Mouse (Mus musculus): ENCODE data around the gene Gm20388. TPM values are rescaled to one million over a fixed set of nuclear protein-coding genes. Genes with fewer than 3 reads are reported as not detected.

The Gm20388 gene
- polyA plus RNA-seq, 1 experiment from 2014 or later: 47.1 TPM

GRCm38 (mm10) chr8:122830349-122831061 lies 2919.9 kb downstream of the Gm20388 start:
- H3K36me3 ChIP-seq (ENCODE audit: inconsistent target): no peaks in the 10 kb centered on the region
- H3K79me2 ChIP-seq (ENCODE audit: inconsistent target): no peaks in the 10 kb centered on the region
- 37% methylated on average over 7 of the region's 8 CpGs for WGBS (ENCODE audit: missing documents)
- H3K4me3 ChIP-seq (ENCODE audit: inconsistent target): no peak overlapping the region
- no peak overlapping the region for H3K27ac ChIP-seq

GRCm38 (mm10) chr8:122834416-122834815 lies 2923.8 kb downstream of the Gm20388 start:
- H3K79me2 ChIP-seq (ENCODE audit: inconsistent target): no peaks in the 10 kb centered on the region
- H3K4me3 ChIP-seq (ENCODE audit: inconsistent target): no peak overlapping the region
- 85% methylated on average over 8 of the region's 8 CpGs for WGBS (ENCODE audit: missing documents)
- H3K36me3 ChIP-seq (ENCODE audit: inconsistent target): no peaks in the 10 kb centered on the region
- no peak overlapping the region for H3K27ac ChIP-seq

GRCm38 (mm10) chr8:122834971-122835370 lies 2924.3 kb downstream of the Gm20388 start:
- H3K79me2 ChIP-seq (ENCODE audit: inconsistent target): no peaks in the 10 kb centered on the region
- H3K4me3 ChIP-seq (ENCODE audit: inconsistent target): no peak overlapping the region
- no peak overlapping the region for H3K27ac ChIP-seq
- H3K36me3 ChIP-seq (ENCODE audit: inconsistent target): no peaks in the 10 kb centered on the region
- WGBS (ENCODE audit: missing documents): 14% methylated on average over 8 of the region's 8 CpGs

- Histone ChIP-seq H3K27ac (no peak overlapping the region), H3K36me3 (ENCODE audit: inconsistent target) (no peaks in the 10 kb centered on the region), H3K4me3 (ENCODE audit: inconsistent target) (no peak overlapping the region), H3K79me2 (ENCODE audit: inconsistent target) (no peaks in the 10 kb centered on the region)
- WGBS (ENCODE audit: missing documents): 90% methylated on average over 12 of the region's 12 CpGs
These were observed 2925.6 kb downstream of the Gm20388 start for GRCm38 (mm10) chr8:122836199-122836598.

GRCm38 (mm10) chr8:122836696-122837095 lies 2926.1 kb downstream of the Gm20388 start:
- Histone ChIP-seq H3K36me3 (ENCODE audit: inconsistent target) (no peaks in the 10 kb centered on the region), H3K4me3 (ENCODE audit: inconsistent target) (no peak overlapping the region), H3K79me2 (ENCODE audit: inconsistent target) (no peaks in the 10 kb centered on the region), H3K27ac (no peak overlapping the region)
- 94% methylated on average over 13 of the region's 13 CpGs for WGBS (ENCODE audit: missing documents)

GRCm38 (mm10) chr8:122844161-122844560 lies 2933.5 kb downstream of the Gm20388 start:
- no peaks in the 10 kb centered on the region for H3K79me2 ChIP-seq (ENCODE audit: inconsistent target)
- no peak overlapping the region for H3K4me3 ChIP-seq (ENCODE audit: inconsistent target)
- H3K36me3 ChIP-seq (ENCODE audit: inconsistent target): no peaks in the 10 kb centered on the region
- 53% methylated on average over 3 of the region's 3 CpGs for WGBS (ENCODE audit: missing documents)
- H3K27ac ChIP-seq: no peak overlapping the region

- WGBS (ENCODE audit: missing documents): 78% methylated on average over 4 of the region's 4 CpGs
- H3K36me3 ChIP-seq (ENCODE audit: inconsistent target): no peaks in the 10 kb centered on the region
These were observed 2935.0 kb downstream of the Gm20388 start for GRCm38 (mm10) chr8:122845662-122846061.

GRCm38 (mm10) chr8:122847829-122848561 lies 2937.4 kb downstream of the Gm20388 start, which contains the start of gene Cdh15:
TSS of gene Cdh15 (plus strand) at chr8:122847966.
- no peak within 1 kb of the TSS for H3K4me3 ChIP-seq (ENCODE audit: inconsistent target)
- WGBS (ENCODE audit: missing documents): 37% methylated on average over 18 of the region's 18 CpGs
- H3K27ac ChIP-seq: no peak within 1 kb of the TSS
- no peaks in the 10 kb centered on the region for H3K36me3 ChIP-seq (ENCODE audit: inconsistent target)
- no peaks in the 10 kb centered on the region for H3K79me2 ChIP-seq (ENCODE audit: inconsistent target)

More at GRCm38 (mm10) chr8:122845662-122846061, 2935.0 kb downstream of the Gm20388 start:
- no peak overlapping the region for H3K27ac ChIP-seq
- no peak overlapping the region for H3K4me3 ChIP-seq (ENCODE audit: inconsistent target)
- H3K79me2 ChIP-seq (ENCODE audit: inconsistent target): no peaks in the 10 kb centered on the region

- WGBS (ENCODE audit: missing documents): 97% methylated on average over 7 of the region's 11 CpGs
- Histone ChIP-seq H3K79me2 (ENCODE audit: inconsistent target) (no peaks in the 10 kb centered on the region), H3K36me3 (ENCODE audit: inconsistent target) (no peaks in the 10 kb centered on the region), H3K4me3 (ENCODE audit: inconsistent target) (no peak overlapping the region), H3K27ac (no peak overlapping the region)
These were observed 2938.7 kb downstream of the Gm20388 start for GRCm38 (mm10) chr8:122849152-122849910.

GRCm38 (mm10) chr8:122850641-122851240 lies 2940.1 kb downstream of the Gm20388 start:
- Histone ChIP-seq H3K79me2 (ENCODE audit: inconsistent target) (no peaks in the 10 kb centered on the region), H3K27ac (no peak overlapping the region), H3K36me3 (ENCODE audit: inconsistent target) (no peaks in the 10 kb centered on the region), H3K4me3 (ENCODE audit: inconsistent target) (no peak overlapping the region)
- 88% methylated on average over 3 of the region's 3 CpGs for WGBS (ENCODE audit: missing documents)

- no peak overlapping the region for H3K27ac ChIP-seq
- no peak overlapping the region for H3K4me3 ChIP-seq (ENCODE audit: inconsistent target)
- H3K36me3 ChIP-seq (ENCODE audit: inconsistent target): no peaks in the 10 kb centered on the region
- no peaks in the 10 kb centered on the region for H3K79me2 ChIP-seq (ENCODE audit: inconsistent target)
- 81% methylated on average over 12 of the region's 12 CpGs for WGBS (ENCODE audit: missing documents)
These were observed 2941.3 kb downstream of the Gm20388 start for GRCm38 (mm10) chr8:122851692-122852545.

GRCm38 (mm10) chr8:122852546-122852905 lies 2941.9 kb downstream of the Gm20388 start:
- Histone ChIP-seq H3K4me3 (ENCODE audit: inconsistent target) (no peak overlapping the region), H3K27ac (no peak overlapping the region), H3K79me2 (ENCODE audit: inconsistent target) (no peaks in the 10 kb centered on the region), H3K36me3 (ENCODE audit: inconsistent target) (no peaks in the 10 kb centered on the region)
- WGBS (ENCODE audit: missing documents): 71% methylated on average over 1 of the region's 1 CpGs

- Histone ChIP-seq H3K27ac (no peak overlapping the region), H3K36me3 (ENCODE audit: inconsistent target) (no peaks in the 10 kb centered on the region), H3K79me2 (ENCODE audit: inconsistent target) (no peaks in the 10 kb centered on the region), H3K4me3 (ENCODE audit: inconsistent target) (no peak overlapping the region)
- whole genome bisulfite sequencing (ENCODE audit: missing documents): 78% methylated on average over 11 of the region's 11 CpGs
These were observed 2942.7 kb downstream of the Gm20388 start for GRCm38 (mm10) chr8:122853340-122853771.

GRCm38 (mm10) chr8:122854388-122854787 lies 2943.7 kb downstream of the Gm20388 start:
- 85% methylated on average over 7 of the region's 7 CpGs for WGBS (ENCODE audit: missing documents)
- H3K36me3 ChIP-seq (ENCODE audit: inconsistent target): no peaks in the 10 kb centered on the region
- no peak overlapping the region for H3K27ac ChIP-seq

More at GRCm38 (mm10) chr8:122854388-122854787, 2943.7 kb downstream of the Gm20388 start:
- Histone ChIP-seq H3K79me2 (ENCODE audit: inconsistent target) (no peaks in the 10 kb centered on the region), H3K4me3 (ENCODE audit: inconsistent target) (no peak overlapping the region)

Data from macrophage (primary cell).